Mouse (Mus musculus) thymus, adult 2 months (tissue): ENCODE results near the gene Gm20517. TPM values are rescaled to one million over a fixed set of nuclear protein-coding genes. Genes with fewer than 3 reads are reported as not detected.

Source experiments
- DNase-seq: peaks from one replicate; pipeline ENCODE4 v3.0.0; 2021
- H3K27ac ChIP-seq: fragments of 200-500 bp; 2 replicates; pipeline ENCODE4 v1.5.1; 2012; ENCODE audit warnings: low read length, control low read depth; ENCODE audit not compliant: control insufficient read depth, insufficient read depth
- H3K27me3 ChIP-seq: fragments of 200-500 bp; 2 replicates; pipeline ENCODE4 v1.6.1; 2012; ENCODE audit warnings: mild to moderate bottlenecking, low read length, moderate library complexity, mixed read lengths; ENCODE audit not compliant: control insufficient read depth, insufficient read depth
- H3K36me3 ChIP-seq: fragments of 200-500 bp; 2 replicates; pipeline ENCODE4 v1.6.1; 2012; ENCODE audit warnings: mild to moderate bottlenecking, low read length, moderate library complexity; ENCODE audit not compliant: control insufficient read depth, insufficient read depth
- H3K4me1 ChIP-seq: fragments of 200-500 bp; replicated peaks from 2 replicates; pipeline ENCODE4 v1.6.1; 2012; ENCODE audit warnings: low read length; ENCODE audit not compliant: control insufficient read depth, insufficient read depth
- H3K4me3 ChIP-seq: fragments of 200-500 bp; 2 replicates; pipeline ENCODE4 v1.5.1; 2012; ENCODE audit warnings: mild to moderate bottlenecking, low read length, control low read depth, moderate library complexity; ENCODE audit not compliant: control insufficient read depth, insufficient read depth
- CTCF ChIP-seq: fragments of 200-500 bp; IDR thresholded peaks from 2 replicates; pipeline ENCODE4 v1.5.1; 2012; ENCODE audit warnings: mild to moderate bottlenecking, control low read depth, low read length, moderate library complexity, borderline replicate concordance; ENCODE audit not compliant: control insufficient read depth, poor library complexity, insufficient read depth; ENCODE audit errors: extremely low read depth
- POLR2A ChIP-seq: fragments of 200-500 bp; IDR thresholded peaks from 2 replicates; pipeline ENCODE4 v1.6.1; 2012; ENCODE audit warnings: mild to moderate bottlenecking, low read length, control low read depth, moderate library complexity; ENCODE audit not compliant: control insufficient read depth, poor library complexity, insufficient read depth; ENCODE audit errors: extremely low read depth
- WGBS: fragments of 180-500 bp; shearing (Covaris S2); methylation state at CpG from one replicate; pipeline ENCODE4 v1.1.7; 2018; 5-methylcytosine and 5-hydroxymethylcytosine counted together
- polyA plus RNA-seq: library from polyadenylated mRNA; depleted of rRNA; stranded (reverse); fragments of >200 nt; gene quantifications from 2 replicates; pipeline ENCODE4 v1.2.3, GENCODE M21; 2012

The Gm20517 gene
- polyA plus RNA-seq, 1 experiment: 2.8 TPM

DNA sequence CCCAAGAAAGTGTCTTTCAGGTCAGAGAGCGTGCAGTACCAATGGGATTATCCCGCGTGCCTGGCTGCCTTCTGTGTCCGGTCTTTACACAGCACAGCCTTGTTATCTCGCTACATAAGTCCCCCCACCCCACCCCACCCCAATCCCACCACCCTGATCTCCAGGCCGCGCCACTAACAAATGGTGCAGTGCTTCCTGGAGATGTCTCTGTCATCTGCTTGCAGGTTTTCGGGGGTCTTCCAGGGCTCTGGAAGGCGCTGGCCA, 76.9 kb downstream of the Gm20517 start, which contains the start of gene Tomm6:
TSS of gene Tomm6 (minus strand) at position 43 of the 264 bp plus-strand sequence.
- TF ChIP-seq POLR2A: no peak
- DNase-seq: no peak
- WGBS: 0% methylated on average over 9 of the region's 9 CpGs
- Histone ChIP-seq H3K36me3 (no peaks in the 10 kb centered on the region), H3K27ac (no peak within 1 kb of the TSS), H3K27me3 (no peaks in the 10 kb centered on the region), H3K4me1 (peaks cover 17% of the 10 kb centered on the region), H3K4me3 (peak within 1 kb of the TSS; percentile 82)

DNA sequence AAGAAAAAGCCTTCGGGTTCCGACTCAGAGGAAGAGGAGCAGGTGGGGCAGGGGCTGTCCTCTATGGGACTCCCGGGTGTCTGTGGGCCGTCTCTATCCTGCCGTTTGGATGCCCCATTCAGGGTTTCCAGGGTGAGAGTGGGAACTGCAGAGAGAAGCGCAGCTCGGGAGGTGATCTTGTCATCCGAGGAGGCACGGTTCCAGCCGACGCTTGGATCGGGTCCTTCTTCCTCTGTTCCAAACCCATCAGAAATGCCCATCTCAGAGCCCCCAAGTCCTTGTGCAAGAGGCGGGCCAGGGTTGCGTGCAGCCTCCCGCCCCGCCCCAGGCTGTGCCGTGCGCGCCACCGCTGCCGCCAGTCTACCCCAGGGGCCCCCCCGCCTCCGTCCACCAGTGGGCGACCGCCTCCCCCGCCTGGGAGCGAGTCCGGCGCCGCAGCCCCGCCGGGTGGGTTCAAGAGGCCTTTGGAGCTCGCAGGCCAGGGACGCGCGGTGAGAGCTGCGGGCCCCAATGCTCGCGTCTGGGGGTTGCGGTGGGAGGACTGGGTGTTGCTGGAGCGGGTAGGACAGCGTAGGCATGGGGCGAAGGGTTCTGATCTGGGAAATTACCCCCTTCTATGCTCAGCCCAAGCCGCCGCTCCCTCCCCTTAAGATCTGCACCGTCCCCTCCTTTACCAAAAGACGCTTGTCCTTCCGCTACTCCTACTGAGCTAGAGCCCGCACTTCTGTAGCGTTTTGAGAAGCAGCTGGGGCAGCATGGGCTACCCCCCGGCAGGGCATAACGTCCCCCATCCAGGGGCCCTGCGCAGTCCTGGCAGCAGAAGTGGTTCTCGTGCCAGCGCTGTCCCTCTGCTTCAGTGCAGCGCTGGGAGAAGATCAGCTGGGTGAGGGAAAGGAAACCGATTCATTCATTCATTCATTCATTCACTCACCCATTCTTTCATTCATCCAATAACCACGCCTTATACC, 77.5 kb downstream of the Gm20517 start, which contains the start of gene Frs3:
TSS of gene Frs3 (plus strand) at position 423 of the 968 bp plus-strand sequence.
- WGBS: 3% methylated on average over 58 of the region's 58 CpGs
- Histone ChIP-seq H3K27ac (no peak within 1 kb of the TSS), H3K36me3 (no peaks in the 10 kb centered on the region), H3K4me1 (peaks cover 17% of the 10 kb centered on the region), H3K27me3 (no peaks in the 10 kb centered on the region), H3K4me3 (peak within 1 kb of the TSS; percentile 82)
- TF ChIP-seq CTCF (peak; percentile 29; the same call in 1 of the 2 replicates), POLR2A (no peak)
- DNase-seq: peak; percentile 53

DNA sequence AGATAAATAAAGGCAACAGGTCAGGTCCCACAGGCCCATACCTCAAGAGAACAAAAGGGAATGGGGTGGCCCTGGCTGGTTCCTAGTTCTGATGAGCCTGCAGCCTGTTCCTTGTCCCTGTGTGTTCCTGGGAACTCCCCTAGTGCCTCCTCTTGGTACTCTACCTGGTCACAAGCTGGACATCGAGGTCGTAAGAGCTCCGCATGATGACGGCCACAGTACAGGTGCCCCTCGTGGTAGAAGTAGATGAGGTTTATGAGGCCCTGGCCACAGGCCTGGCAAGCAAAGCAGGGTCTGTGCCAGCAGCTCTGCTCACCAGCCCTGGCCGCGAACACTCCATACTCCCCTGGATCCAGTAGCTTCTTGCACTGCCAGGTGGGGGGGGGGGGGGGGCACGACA, 78.5 kb downstream of the Gm20517 start:
- Histone ChIP-seq H3K4me3 (no peak overlapping the region), H3K27me3 (no peaks in the 10 kb centered on the region), H3K4me1 (peaks cover 21% of the 10 kb centered on the region), H3K36me3 (no peaks in the 10 kb centered on the region), H3K27ac (no peak overlapping the region)
- no peak for DNase-seq
- TF ChIP-seq POLR2A (no peak), CTCF (no peak)
- WGBS: 89% methylated on average over 8 of the region's 8 CpGs

DNA sequence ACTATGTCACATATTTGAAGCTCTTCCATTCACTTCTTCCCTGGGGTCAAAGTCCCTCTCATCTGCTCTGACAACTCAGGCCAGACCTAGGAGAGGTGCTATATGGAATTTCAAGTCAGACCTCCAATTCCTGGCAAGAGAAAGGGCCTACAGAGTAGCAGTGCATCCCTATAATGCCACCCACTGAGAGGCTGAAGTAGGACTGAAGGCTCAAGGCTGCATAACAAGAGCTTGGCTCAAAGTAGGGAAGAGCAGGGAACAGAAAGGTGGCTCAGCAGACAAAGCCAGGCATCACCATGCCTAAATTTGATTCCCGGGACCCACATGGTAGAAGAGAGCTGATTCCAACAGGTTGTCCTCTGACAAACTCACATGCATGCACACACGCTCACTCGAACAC, 80.3 kb downstream of the Gm20517 start:
- H3K36me3 ChIP-seq: no peaks in the 10 kb centered on the region
- H3K27me3 ChIP-seq: peaks cover 3% of the 10 kb centered on the region; the same call in 1 of the 2 replicates
- no peak for DNase-seq
- no peak for TF ChIP-seq POLR2A
- TF ChIP-seq CTCF: no peak
- H3K4me1 ChIP-seq: peaks cover 24% of the 10 kb centered on the region
- no peak overlapping the region for H3K4me3 ChIP-seq
- no peak overlapping the region for H3K27ac ChIP-seq
- 98% methylated on average over 3 of the region's 3 CpGs for WGBS

DNA sequence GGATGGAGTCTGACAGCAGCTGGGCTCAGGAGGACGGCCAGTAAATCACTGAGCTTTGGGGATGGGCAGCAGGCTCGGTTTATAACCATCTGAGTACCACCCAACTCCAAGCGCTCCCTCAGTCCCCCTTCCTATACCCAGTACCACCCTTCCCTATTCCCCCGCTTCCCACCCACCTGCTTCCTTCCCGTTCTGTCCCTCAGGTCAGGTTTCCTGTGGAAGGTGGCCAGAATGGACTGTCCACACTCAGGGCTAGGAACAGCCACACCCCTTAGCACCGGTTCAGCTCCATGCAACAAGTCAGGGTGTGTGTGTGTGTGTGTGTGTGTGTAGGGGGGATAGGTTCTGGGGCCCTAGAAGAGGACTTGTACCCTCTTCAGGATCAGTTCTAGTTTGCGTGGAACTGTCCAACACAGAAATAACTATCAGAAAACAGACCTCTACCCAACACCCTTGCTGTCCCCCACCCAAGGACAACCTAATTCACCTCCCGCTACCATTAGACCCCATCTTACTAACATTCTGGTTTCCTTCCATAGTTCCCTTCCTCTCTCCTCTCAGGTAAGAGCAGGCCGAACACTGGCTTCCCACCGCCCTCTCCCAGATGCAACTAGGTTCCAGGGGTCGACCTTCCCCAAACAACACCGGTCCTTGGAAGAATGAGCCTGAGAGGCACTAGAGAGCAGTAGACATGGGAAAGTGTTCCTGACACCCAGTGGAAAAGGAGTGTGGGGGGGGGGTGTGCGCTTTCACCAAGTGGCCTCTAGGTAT, 82.5 kb downstream of the Gm20517 start:
- peak overlapping the region; percentile 57 for H3K4me3 ChIP-seq
- no peak for DNase-seq
- WGBS: 75% methylated on average over 13 of the region's 13 CpGs
- peaks cover 12% of the 10 kb centered on the region for H3K4me1 ChIP-seq
- H3K36me3 ChIP-seq: no peaks in the 10 kb centered on the region
- no peak overlapping the region for H3K27ac ChIP-seq
- TF ChIP-seq POLR2A: no peak
- TF ChIP-seq CTCF: no peak
- peaks cover 3% of the 10 kb centered on the region; the same call in 1 of the 2 replicates for H3K27me3 ChIP-seq

DNA sequence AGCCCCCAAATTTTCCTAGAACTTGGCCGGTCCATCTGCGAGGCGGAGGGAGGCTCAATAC, 82.9 kb downstream of the Gm20517 start, which contains the start of gene Gm21981:
TSS of gene Gm21981 (minus strand) at position 14 of the 61 bp plus-strand sequence.
- no peak for DNase-seq
- WGBS: 4% methylated on average over 3 of the region's 3 CpGs
- peaks cover 3% of the 10 kb centered on the region; the same call in 1 of the 2 replicates for H3K27me3 ChIP-seq

More for the DNA sequence above, 82.9 kb downstream of the Gm20517 start, which contains the start of gene Gm21981:
- H3K4me1 ChIP-seq: peaks cover 8% of the 10 kb centered on the region
- TF ChIP-seq CTCF (no peak), POLR2A (no peak)
- no peak within 1 kb of the TSS for H3K27ac ChIP-seq
- H3K4me3 ChIP-seq: peak within 1 kb of the TSS; percentile 57
- H3K36me3 ChIP-seq: no peaks in the 10 kb centered on the region
